Mouse (Mus musculus): Measurements from ENCODE around the gene Myh14.

Gene Myh14

GRCm38 (mm10) chr7:44669103-44669502, 1.5 kb downstream of the Myh14 start:
- no peak for DNase-seq (ENCODE audit: low spot score)

GRCm38 (mm10) chr7:44667996-44668738, 2.5 kb downstream of the Myh14 start:
- no peak for DNase-seq (ENCODE audit: low spot score)

GRCm38 (mm10) chr7:44666462-44666861, 4.2 kb downstream of the Myh14 start:
- DNase-seq (ENCODE audit: low spot score): no peak

- DNase-seq (ENCODE audit: low spot score): no peak
Observed at GRCm38 (mm10) chr7:44664731-44665130, 5.9 kb downstream of the Myh14 start.

- no peak for DNase-seq (ENCODE audit: low spot score)
Observed at GRCm38 (mm10) chr7:44663546-44663945, 7.1 kb downstream of the Myh14 start.

- no peak for DNase-seq (ENCODE audit: low spot score)
Observed at GRCm38 (mm10) chr7:44662569-44662968, 8.1 kb downstream of the Myh14 start.

- no peak for DNase-seq (ENCODE audit: low spot score)
Observed at GRCm38 (mm10) chr7:44662168-44662567, 8.5 kb downstream of the Myh14 start.

GRCm38 (mm10) chr7:44661219-44661618, 9.4 kb downstream of the Myh14 start:
- DNase-seq (ENCODE audit: low spot score): no peak

GRCm38 (mm10) chr7:44655504-44655903, 15.1 kb downstream of the Myh14 start:
- DNase-seq (ENCODE audit: low spot score): peak; percentile 50

- DNase-seq (ENCODE audit: low spot score): peak; percentile 12
Observed at GRCm38 (mm10) chr7:44653773-44654172, 16.9 kb downstream of the Myh14 start.

GRCm38 (mm10) chr7:44651416-44651815, 19.2 kb downstream of the Myh14 start:
- DNase-seq (ENCODE audit: low spot score): no peak

- peak; percentile 74 for DNase-seq (ENCODE audit: low spot score)
Observed at GRCm38 (mm10) chr7:44649990-44650389, 20.7 kb downstream of the Myh14 start.

- no peak for DNase-seq (ENCODE audit: low spot score)
Observed at GRCm38 (mm10) chr7:44649094-44649610, 21.5 kb downstream of the Myh14 start.

GRCm38 (mm10) chr7:44647729-44648128, 22.9 kb downstream of the Myh14 start:
- no peak for DNase-seq (ENCODE audit: low spot score)

GRCm38 (mm10) chr7:44647042-44647724, 23.5 kb downstream of the Myh14 start:
- DNase-seq (ENCODE audit: low spot score): peak; percentile 61

GRCm38 (mm10) chr7:44645951-44646350, 24.7 kb downstream of the Myh14 start:
- peak; percentile 31 for DNase-seq (ENCODE audit: low spot score)

- DNase-seq (ENCODE audit: low spot score): peak; percentile 33
Observed at GRCm38 (mm10) chr7:44645256-44645655, 25.4 kb downstream of the Myh14 start.

- DNase-seq (ENCODE audit: low spot score): no peak
Observed at GRCm38 (mm10) chr7:44641887-44642286, 28.8 kb downstream of the Myh14 start.

- no peak for DNase-seq (ENCODE audit: low spot score)
Observed at GRCm38 (mm10) chr7:44640843-44641605, 29.6 kb downstream of the Myh14 start.

GRCm38 (mm10) chr7:44638663-44639062, 32.0 kb downstream of the Myh14 start:
- DNase-seq (ENCODE audit: low spot score): no peak

- no peak for DNase-seq (ENCODE audit: low spot score)
Observed at GRCm38 (mm10) chr7:44636684-44637083, 34.0 kb downstream of the Myh14 start.

- DNase-seq (ENCODE audit: low spot score): no peak
Observed at GRCm38 (mm10) chr7:44633407-44633806, 37.2 kb downstream of the Myh14 start.

- no peak for DNase-seq (ENCODE audit: low spot score)
Observed at GRCm38 (mm10) chr7:44632676-44633075, 38.0 kb downstream of the Myh14 start.

All from adipocyte (in vitro differentiated cells).